Mouse (Mus musculus) limb, embryonic 14.5 days (tissue): ENCODE results near the gene Actc1. TPM values are rescaled to one million over a fixed set of nuclear protein-coding genes. Genes with fewer than 3 reads are reported as not detected.

Source experiments
- ATAC-seq: fragments of 200-750 bp; cut with Nextera tagmentation; 2 replicates; pipeline ENCODE4 v1.8.0; 2017; ENCODE audit warnings: low read depth, moderate number of reproducible peaks, moderate TSS enrichment; ENCODE audit not compliant: low FRiP score
- DNase-seq: peaks from one replicate; pipeline ENCODE4 v3.0.0-alpha.2; 2015; ENCODE audit warnings: low spot score
- H3K27ac ChIP-seq: fragments of 300-500 bp; sonication (generic); replicated peaks from 2 replicates; pipeline ENCODE4 v1.5.1; 2014; ENCODE audit warnings: low read depth, mild to moderate bottlenecking, low read length, moderate library complexity, mixed read lengths
- H3K27me3 ChIP-seq: fragments of 300-500 bp; sonication (generic); 2 replicates; pipeline ENCODE4 v1.6.1; 2014; ENCODE audit warnings: low read length, mixed read lengths; ENCODE audit not compliant: control insufficient read depth, insufficient read depth
- H3K36me3 ChIP-seq: fragments of 300-500 bp; sonication (generic); 2 replicates; pipeline ENCODE4 v1.6.1; 2014; ENCODE audit warnings: mild to moderate bottlenecking, low read length, moderate library complexity, mixed read lengths; ENCODE audit not compliant: control insufficient read depth, insufficient read depth
- H3K4me1 ChIP-seq: fragments of 300-500 bp; sonication (generic); 2 replicates; pipeline ENCODE4 v1.6.1; 2014; ENCODE audit warnings: antibody characterized with exemption, low read length, mixed read lengths; ENCODE audit not compliant: control insufficient read depth, insufficient read depth
- H3K4me2 ChIP-seq: fragments of 300-500 bp; sonication (generic); replicated peaks from 2 replicates; pipeline ENCODE4 v1.6.1; 2014; ENCODE audit warnings: low read depth, mild to moderate bottlenecking, low read length, moderate library complexity; ENCODE audit not compliant: severe bottlenecking
- H3K4me3 ChIP-seq: fragments of 300-500 bp; sonication (generic); replicated peaks from 2 replicates; pipeline ENCODE4 v1.5.1; 2014; ENCODE audit warnings: low read length
- H3K9ac ChIP-seq: fragments of 300-500 bp; sonication (generic); 2 replicates; pipeline ENCODE4 v1.6.1; 2014; ENCODE audit warnings: mild to moderate bottlenecking, low read depth, low read length, moderate library complexity; ENCODE audit not compliant: severe bottlenecking
- H3K9me3 ChIP-seq: fragments of 300-500 bp; sonication (generic); 2 replicates; pipeline ENCODE4 v1.6.1; 2016; ENCODE audit warnings: low read length; ENCODE audit not compliant: control insufficient read depth
- POLR2A ChIP-seq: fragments of 200-500 bp; IDR thresholded peaks from 2 replicates; pipeline ENCODE4 v1.8.0; 2012; ENCODE audit warnings: inconsistent platforms, mild to moderate bottlenecking, moderate library complexity, borderline replicate concordance; ENCODE audit not compliant: insufficient read depth, insufficient read length; ENCODE audit errors: extremely low read depth
- WGBS: fragments of 180-500 bp; shearing (Covaris S2); extraction: QIAGEN DNeasy Blood & Tissue Kit; methylation state at CpG from one replicate; pipeline ENCODE4 v1.1.7; 2014; 5-methylcytosine and 5-hydroxymethylcytosine counted together
- polyA plus RNA-seq, 2 experiments: library from polyadenylated mRNA; depleted of rRNA in 1 of 2; stranded (reverse) in 1 of 2; unstranded in 1 of 2; fragments of >200 nt; fragmentation: Nextera tagmentation in 1 of 2; extraction: Ambion mirVana in 1 of 2; gene quantifications; 2 replicates each; pipeline versions ENCODE4 v1.2.1 to v1.2.3; 2012 to 2014

The Actc1 gene
- polyA plus RNA-seq, 2 experiments: 1,255 to 1,344 TPM

- ATAC-seq (no peak), DNase-seq (no peak)
- no peak overlapping the region for H3K4me2 ChIP-seq
- TF ChIP-seq POLR2A: no peak
- no peak overlapping the region for H3K4me3 ChIP-seq
- H3K9ac ChIP-seq: no peak overlapping the region
- H3K9me3 ChIP-seq: no peaks in the 10 kb centered on the region
- no peak overlapping the region for H3K27ac ChIP-seq
- 80% methylated on average over 6 of the region's 6 CpGs for WGBS
- H3K27me3 ChIP-seq: peaks cover 50% of the 10 kb centered on the region
- H3K36me3 ChIP-seq: no peaks in the 10 kb centered on the region
- H3K4me1 ChIP-seq: peaks cover 9% of the 10 kb centered on the region; the same call in 1 of the 2 replicates
These were observed 38.5 kb downstream of the Actc1 start for GRCm38 (mm10) chr2:114014839-114015238.

GRCm38 (mm10) chr2:114013846-114014245 is 39.5 kb downstream of the Actc1 start:
- Histone ChIP-seq H3K27ac (no peak overlapping the region), H3K27me3 (peaks cover 50% of the 10 kb centered on the region), H3K4me1 (peaks cover 9% of the 10 kb centered on the region; the same call in 1 of the 2 replicates), H3K9ac (no peak overlapping the region), H3K36me3 (no peaks in the 10 kb centered on the region), H3K9me3 (no peaks in the 10 kb centered on the region), H3K4me3 (peak overlapping the region; percentile 37), H3K4me2 (peak overlapping the region; percentile 59)
- no peak for DNase-seq
- ATAC-seq: no peak
- TF ChIP-seq POLR2A: no peak
- WGBS: under 1% methylated on average over 13 of the region's 13 CpGs

DNA sequence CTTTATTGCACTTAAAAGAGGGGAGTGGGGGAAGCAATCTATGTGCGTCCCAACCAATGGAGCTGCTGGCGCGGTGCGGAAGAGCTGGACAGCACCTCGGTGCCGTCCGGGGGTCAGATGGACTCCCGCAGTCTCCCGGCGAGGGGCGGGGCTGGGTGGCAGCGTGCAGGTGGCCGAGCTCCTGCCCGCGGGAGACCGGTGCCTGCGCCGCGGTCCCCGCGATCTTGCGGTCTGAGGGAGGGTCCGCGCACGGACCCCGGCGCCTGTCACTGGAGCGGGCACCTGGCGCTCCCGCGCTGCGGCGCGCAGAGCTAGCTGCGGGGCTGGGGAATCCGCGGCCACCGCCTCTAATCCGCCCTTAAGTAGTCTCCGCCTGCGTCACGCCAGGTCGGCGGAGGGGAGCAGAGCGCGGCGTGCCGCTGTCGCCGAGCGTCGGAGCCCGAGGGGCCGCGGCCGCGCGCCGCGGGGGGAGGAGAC is 40.0 kb downstream of the Actc1 start, which contains the start of gene Gjd2:
Gene Gjd2, minus strand, starts transcription at position 325 of the 477 bp plus-strand sequence.
- no peak within 1 kb of the TSS for H3K9ac ChIP-seq
- no peak for ATAC-seq

GRCm38 (mm10) chr2:114012749-114013211 is 40.6 kb downstream of the Actc1 start:
- no peak overlapping the region for H3K9ac ChIP-seq
- 5% methylated on average over 19 of the region's 19 CpGs for WGBS
- H3K36me3 ChIP-seq: no peaks in the 10 kb centered on the region
- no peak for TF ChIP-seq POLR2A
- H3K27ac ChIP-seq: no peak overlapping the region
- DNase-seq (no peak), ATAC-seq (no peak)
- no peak overlapping the region; the same call in 1 of the 2 replicates for H3K4me2 ChIP-seq
- H3K27me3 ChIP-seq: peaks cover 50% of the 10 kb centered on the region
- peak overlapping the region; percentile 37; the same call in 1 of the 2 replicates for H3K4me3 ChIP-seq
- no peaks in the 10 kb centered on the region for H3K9me3 ChIP-seq
- peaks cover 9% of the 10 kb centered on the region; the same call in 1 of the 2 replicates for H3K4me1 ChIP-seq

More for the DNA sequence above, 40.0 kb downstream of the Actc1 start, which contains the start of gene Gjd2:
- Histone ChIP-seq H3K4me1 (peaks cover 9% of the 10 kb centered on the region; the same call in 1 of the 2 replicates), H3K9me3 (no peaks in the 10 kb centered on the region), H3K4me2 (peak within 1 kb of the TSS; percentile 59), H3K27me3 (peaks cover 50% of the 10 kb centered on the region), H3K27ac (no peak within 1 kb of the TSS), H3K36me3 (no peaks in the 10 kb centered on the region), H3K4me3 (peak within 1 kb of the TSS; percentile 37)
- DNase-seq: no peak
- TF ChIP-seq POLR2A: no peak
- WGBS: under 1% methylated on average over 47 of the region's 60 CpGs

DNA sequence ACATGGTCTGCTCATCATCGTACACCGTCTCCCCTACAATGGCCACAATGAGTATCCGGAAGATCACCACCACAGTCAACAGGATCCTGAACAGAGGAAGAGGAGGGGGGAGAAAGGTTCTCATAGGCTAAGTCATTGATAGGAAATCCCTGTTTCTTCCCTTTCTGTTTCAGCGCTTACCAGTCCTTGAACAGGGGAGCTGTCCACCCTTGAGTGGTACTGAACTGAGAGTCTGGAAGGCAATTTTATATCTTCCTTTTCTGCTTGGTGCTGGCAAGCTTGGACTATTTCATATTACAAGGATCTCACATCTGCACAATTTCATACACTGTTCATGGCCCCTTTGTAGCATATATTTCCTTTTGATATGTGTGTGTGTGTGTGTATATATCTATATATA is 41.5 kb downstream of the Actc1 start:
- H3K4me2 ChIP-seq: no peak overlapping the region
- H3K36me3 ChIP-seq: no peaks in the 10 kb centered on the region
- no peak for TF ChIP-seq POLR2A
- ATAC-seq (no peak), DNase-seq (peak; percentile 83)
- no peak overlapping the region for H3K4me3 ChIP-seq
- no peak overlapping the region for H3K9ac ChIP-seq
- peaks cover 9% of the 10 kb centered on the region; the same call in 1 of the 2 replicates for H3K4me1 ChIP-seq
- 66% methylated on average over 3 of the region's 4 CpGs for WGBS
- peaks cover 44% of the 10 kb centered on the region for H3K27me3 ChIP-seq
- H3K27ac ChIP-seq: no peak overlapping the region
- no peaks in the 10 kb centered on the region for H3K9me3 ChIP-seq

DNA sequence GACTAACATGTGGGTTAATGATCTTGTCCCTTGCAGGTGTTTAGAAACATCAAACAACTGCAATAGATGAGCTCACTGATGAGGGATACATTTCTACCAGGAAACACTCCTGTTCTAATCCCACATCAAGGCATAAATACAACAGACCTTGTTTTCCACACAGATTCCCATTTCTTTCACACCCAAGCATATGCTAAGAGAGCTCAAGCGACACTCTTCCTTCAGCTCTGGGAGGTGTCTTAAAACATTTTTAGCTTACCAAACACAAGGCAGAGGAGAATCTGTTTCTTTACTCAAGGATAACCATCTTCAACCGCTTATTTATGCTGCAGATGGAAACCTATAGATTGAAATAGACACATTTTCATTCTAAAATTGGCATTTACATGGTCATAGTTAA is 45.0 kb downstream of the Actc1 start:
- Histone ChIP-seq H3K4me3 (no peak overlapping the region), H3K9me3 (no peaks in the 10 kb centered on the region), H3K9ac (no peak overlapping the region), H3K4me2 (no peak overlapping the region), H3K27ac (no peak overlapping the region), H3K27me3 (peaks cover 14% of the 10 kb centered on the region), H3K36me3 (no peaks in the 10 kb centered on the region), H3K4me1 (peaks cover 2% of the 10 kb centered on the region; the same call in 1 of the 2 replicates)
- 72% methylated on average over 2 of the region's 2 CpGs for WGBS
- DNase-seq: no peak
- no peak for ATAC-seq
- no peak for TF ChIP-seq POLR2A
